Mouse (Mus musculus): Measurements from ENCODE around the gene Optn. TPM values are rescaled to one million over a fixed set of nuclear protein-coding genes. Genes with fewer than 3 reads are reported as not detected.
"Not testable (repeated sequence)": the region's sequence is repeated elsewhere in the genome, so short reads cannot be mapped to it uniquely, and the experiment has no call there.

The Optn gene
- polyA plus RNA-seq (2017; shearing (Covaris generic)) = 1 to 10 TPM in 2 of 3 experiments, under 1 TPM in 1; 0.78 to 4.6 (median 1.5) TPM

GRCm38 (mm10) chr2:5063299-5064205 lies at the start of gene Optn:
Gene Optn (minus strand): TSS chr2:5064051.
- ATAC-seq = peak; percentile 76

- ATAC-seq = no peak
Observed at GRCm38 (mm10) chr2:5112785-5113291, 49.0 kb upstream of the Optn start.

GRCm38 (mm10) chr2:5102891-5103290 lies 39.0 kb upstream of the Optn start:
- no peak for ATAC-seq

GRCm38 (mm10) chr2:5101743-5102245 lies 37.9 kb upstream of the Optn start:
- no peak for ATAC-seq

GRCm38 (mm10) chr2:5099176-5099575 lies 35.3 kb upstream of the Optn start:
- ATAC-seq = no peak

- ATAC-seq = no peak
Observed at GRCm38 (mm10) chr2:5097786-5098445, 34.1 kb upstream of the Optn start.

- no peak for ATAC-seq
Observed at GRCm38 (mm10) chr2:5095316-5095715, 31.5 kb upstream of the Optn start.

- ATAC-seq = no peak
Observed at GRCm38 (mm10) chr2:5094876-5095275, 31.0 kb upstream of the Optn start.

GRCm38 (mm10) chr2:5090385-5090784 lies 26.5 kb upstream of the Optn start:
- ATAC-seq = not testable (repeated sequence)

GRCm38 (mm10) chr2:5087667-5088066 lies 23.8 kb upstream of the Optn start:
- ATAC-seq = no peak

- ATAC-seq = no peak
Observed at GRCm38 (mm10) chr2:5083739-5084138, 19.9 kb upstream of the Optn start.

- no peak for ATAC-seq
Observed at GRCm38 (mm10) chr2:5080053-5080787, 16.4 kb upstream of the Optn start.

- no peak for ATAC-seq
Observed at GRCm38 (mm10) chr2:5077937-5078336, 14.1 kb upstream of the Optn start.

GRCm38 (mm10) chr2:5077490-5077889 lies 13.6 kb upstream of the Optn start:
- no peak for ATAC-seq

GRCm38 (mm10) chr2:5075856-5076255 lies 12.0 kb upstream of the Optn start:
- ATAC-seq = no peak

- peak; percentile 35 for ATAC-seq
Observed at GRCm38 (mm10) chr2:5075432-5075831, 11.6 kb upstream of the Optn start.

GRCm38 (mm10) chr2:5073785-5074184 lies 9.9 kb upstream of the Optn start:
- ATAC-seq = no peak

- ATAC-seq = no peak
Observed at GRCm38 (mm10) chr2:5067951-5068350, 4.1 kb upstream of the Optn start.

GRCm38 (mm10) chr2:5067254-5067653 lies 3.4 kb upstream of the Optn start:
- ATAC-seq = not testable (repeated sequence)

GRCm38 (mm10) chr2:5064247-5064646 lies 396 bp upstream of the Optn start:
- ATAC-seq = peak; percentile 7

- ATAC-seq = no peak
Observed at GRCm38 (mm10) chr2:5062496-5063298, 1.2 kb downstream of the Optn start.

Measured in inflammation-experienced regulatory T-cells, adult 6 months (primary cell).